Mouse (Mus musculus): Measurements from ENCODE around the gene Lect2. TPM values are rescaled to one million over a fixed set of nuclear protein-coding genes. Genes with fewer than 3 reads are reported as not detected.

Lect2 gene
- polyA plus RNA-seq (2012; rRNA removed) (22.5 and 29.8 TPM in 2 replicates), polyA plus RNA-seq (2014; fragmentation: Nextera tagmentation; extraction: Ambion mirVana) (53.1 and 57.7 TPM in 2 replicates)

GRCm38 (mm10) chr13:56548401-56548800 lies at the start of gene Lect2:
Gene Lect2 (minus strand): TSS chr13:56548502.
- H3K9me3 ChIP-seq (ENCODE audit: control insufficient read depth, low read length), result no peaks in the 10 kb centered on the region
- peak within 1 kb of the TSS; percentile 37 for H3K4me2 ChIP-seq (ENCODE audit: low read depth)
- H3K27ac ChIP-seq, result no peak within 1 kb of the TSS
- H3K4me1 ChIP-seq (replicated peaks; ENCODE audit: control insufficient read depth in 2 of 2, insufficient read depth in 2 of 2, low read length in 1 of 2), result peaks cover 0 to 8% of the 10 kb centered on the region in 2 experiments; a peak in 1 of 4 replicates
- no peak within 1 kb of the TSS for H3K9ac ChIP-seq (replicated peaks)
- no peak for ATAC-seq (ENCODE audit: insufficient read depth)
- no peak for DNase-seq (ENCODE audit: low read depth in 3 of 3, low spot score in 3 of 3)
- H3K36me3 ChIP-seq (replicated peaks; ENCODE audit: control insufficient read depth, insufficient read depth, low read depth), result no peaks in the 10 kb centered on the region
- no peaks in the 10 kb centered on the region for H3K27me3 ChIP-seq (ENCODE audit: control insufficient read depth, insufficient read depth, low read length)
- 56% methylated on average over 9 of the region's 9 CpGs for WGBS (ENCODE audit: insufficient replicate concordance)
- peak within 1 kb of the TSS; percentile 23 to 33 for H3K4me3 ChIP-seq (ENCODE audit: insufficient read depth in 1 of 2, low read depth in 2 of 2, low read length in 2 of 2)
- no peak for TF ChIP-seq EP300 (IDR thresholded peaks at IDR 0.05; ENCODE audit: low read depth)
- TF ChIP-seq CTCF (IDR thresholded peaks at IDR 0.05; ENCODE audit: low read depth), result no peak

- ATAC-seq (ENCODE audit: insufficient read depth) (no peak), DNase-seq (ENCODE audit: low read depth in 3 of 3, low spot score in 3 of 3) (no peak)
- Histone ChIP-seq H3K36me3 (replicated peaks; ENCODE audit: control insufficient read depth, insufficient read depth, low read depth) (no peaks in the 10 kb centered on the region), H3K4me2 (ENCODE audit: low read depth) (no peak overlapping the region), H3K27me3 (ENCODE audit: control insufficient read depth, insufficient read depth, low read length) (no peaks in the 10 kb centered on the region), H3K4me3 (ENCODE audit: insufficient read depth in 1 of 2, low read depth in 2 of 2, low read length in 2 of 2) (no peak overlapping the region), H3K9me3 (ENCODE audit: control insufficient read depth, low read length) (no peaks in the 10 kb centered on the region), H3K27ac (no peak overlapping the region), H3K4me1 (replicated peaks; ENCODE audit: control insufficient read depth in 2 of 2, insufficient read depth in 2 of 2, low read length in 1 of 2) (0 out of 4 replicates have a peak, but pooled peaks cover 0 to 7% of the 10 kb centered on the region in 2 experiments), H3K9ac (replicated peaks) (no peak overlapping the region)
- TF ChIP-seq CTCF (IDR thresholded peaks at IDR 0.05; ENCODE audit: low read depth) (no peak), EP300 (IDR thresholded peaks at IDR 0.05; ENCODE audit: low read depth) (no peak)
- 74% methylated on average over 4 of the region's 4 CpGs for WGBS (ENCODE audit: insufficient replicate concordance)
These were observed 49.0 kb upstream of the Lect2 start for GRCm38 (mm10) chr13:56597296-56597695.

GRCm38 (mm10) chr13:56595246-56595645 lies 46.9 kb upstream of the Lect2 start:
- no peaks in the 10 kb centered on the region for H3K27me3 ChIP-seq (ENCODE audit: control insufficient read depth, insufficient read depth, low read length)
- H3K4me2 ChIP-seq (ENCODE audit: low read depth), result no peak overlapping the region
- H3K4me1 ChIP-seq (replicated peaks; ENCODE audit: control insufficient read depth in 2 of 2, insufficient read depth in 2 of 2, low read length in 1 of 2), result peaks cover 0 to 7% of the 10 kb centered on the region in 2 experiments; a peak in 1 of 4 replicates
- no peak for DNase-seq (ENCODE audit: low read depth in 3 of 3, low spot score in 3 of 3)
- no peak overlapping the region for H3K4me3 ChIP-seq (ENCODE audit: insufficient read depth in 1 of 2, low read depth in 2 of 2, low read length in 2 of 2)
- H3K36me3 ChIP-seq (replicated peaks; ENCODE audit: control insufficient read depth, insufficient read depth, low read depth), result no peaks in the 10 kb centered on the region
- no peak overlapping the region for H3K27ac ChIP-seq
- WGBS (ENCODE audit: insufficient replicate concordance), result 50% methylated on average over 8 of the region's 8 CpGs
- H3K9me3 ChIP-seq (ENCODE audit: control insufficient read depth, low read length), result no peaks in the 10 kb centered on the region
- H3K9ac ChIP-seq (replicated peaks), result no peak overlapping the region
- ATAC-seq (ENCODE audit: insufficient read depth), result no peak
- TF ChIP-seq CTCF (IDR thresholded peaks at IDR 0.05; ENCODE audit: low read depth) (no peak), EP300 (IDR thresholded peaks at IDR 0.05; ENCODE audit: low read depth) (no peak)

- Histone ChIP-seq H3K27me3 (ENCODE audit: control insufficient read depth, insufficient read depth, low read length) (no peaks in the 10 kb centered on the region), H3K36me3 (replicated peaks; ENCODE audit: control insufficient read depth, insufficient read depth, low read depth) (no peaks in the 10 kb centered on the region), H3K4me3 (ENCODE audit: insufficient read depth in 1 of 2, low read depth in 2 of 2, low read length in 2 of 2) (no peak overlapping the region), H3K9ac (replicated peaks) (no peak overlapping the region), H3K4me2 (ENCODE audit: low read depth) (no peak overlapping the region), H3K9me3 (ENCODE audit: control insufficient read depth, low read length) (no peaks in the 10 kb centered on the region), H3K27ac (no peak overlapping the region), H3K4me1 (replicated peaks; ENCODE audit: control insufficient read depth in 2 of 2, insufficient read depth in 2 of 2, low read length in 1 of 2) (peaks cover 0 to 9% of the 10 kb centered on the region in 2 experiments; a peak in 2 of 4 replicates)
- TF ChIP-seq CTCF (IDR thresholded peaks at IDR 0.05; ENCODE audit: low read depth) (no peak), EP300 (IDR thresholded peaks at IDR 0.05; ENCODE audit: low read depth) (no peak)
- DNase-seq (ENCODE audit: low read depth in 3 of 3, low spot score in 3 of 3) (no peak), ATAC-seq (ENCODE audit: insufficient read depth) (no peak)
- 58% methylated on average over 7 of the region's 7 CpGs for WGBS (ENCODE audit: insufficient replicate concordance)
These were observed 45.7 kb upstream of the Lect2 start for GRCm38 (mm10) chr13:56593961-56594391.

GRCm38 (mm10) chr13:56593196-56593595 lies 44.9 kb upstream of the Lect2 start:
- H3K27me3 ChIP-seq (ENCODE audit: control insufficient read depth, insufficient read depth, low read length), result no peaks in the 10 kb centered on the region
- H3K4me1 ChIP-seq (replicated peaks; ENCODE audit: control insufficient read depth in 2 of 2, insufficient read depth in 2 of 2, low read length in 1 of 2), result peaks cover 0 to 9% of the 10 kb centered on the region in 2 experiments; a peak in 2 of 4 replicates
- H3K4me2 ChIP-seq (ENCODE audit: low read depth), result no peak overlapping the region
- ATAC-seq (ENCODE audit: insufficient read depth) (no peak), DNase-seq (ENCODE audit: low read depth in 3 of 3, low spot score in 3 of 3) (no peak)
- TF ChIP-seq EP300 (IDR thresholded peaks at IDR 0.05; ENCODE audit: low read depth) (no peak), CTCF (IDR thresholded peaks at IDR 0.05; ENCODE audit: low read depth) (no peak)
- H3K27ac ChIP-seq, result no peak overlapping the region
- no peak overlapping the region for H3K4me3 ChIP-seq (ENCODE audit: insufficient read depth in 1 of 2, low read depth in 2 of 2, low read length in 2 of 2)
- WGBS (ENCODE audit: insufficient replicate concordance), result 41% methylated on average over 5 of the region's 5 CpGs
- H3K9ac ChIP-seq (replicated peaks), result no peak overlapping the region
- no peaks in the 10 kb centered on the region for H3K9me3 ChIP-seq (ENCODE audit: control insufficient read depth, low read length)
- no peaks in the 10 kb centered on the region for H3K36me3 ChIP-seq (replicated peaks; ENCODE audit: control insufficient read depth, insufficient read depth, low read depth)
